Mouse (Mus musculus): ENCODE data around the gene Eln. TPM values are rescaled to one million over a fixed set of nuclear protein-coding genes. Genes with fewer than 3 reads are reported as not detected.

The Eln gene
- polyA plus RNA-seq, 1 experiment from 2014 or later = 266 TPM

GRCm38 (mm10) chr5:134765441-134765840 lies 18.3 kb upstream of the Eln start:
- Histone ChIP-seq H3K27me3 (replicated peaks) (peaks cover 4% of the 10 kb centered on the region; the same call in 1 of the 2 replicates), H3K4me1 (peaks cover 17% of the 10 kb centered on the region), H3K4me2 (no peak overlapping the region), H3K27ac (replicated peaks) (peak overlapping the region; percentile 6; the same call in 1 of the 2 replicates), H3K36me3 (no peaks in the 10 kb centered on the region), H3K9me3 (no peaks in the 10 kb centered on the region), H3K4me3 (no peak overlapping the region), H3K9ac (no peak overlapping the region)
- WGBS = 67% methylated on average over 16 of the region's 16 CpGs
- no peak for ATAC-seq (ENCODE audit: extremely low read depth, insufficient number of reproducible peaks, low FRiP score, low TSS enrichment)

GRCm38 (mm10) chr5:134763326-134763725 lies 16.2 kb upstream of the Eln start:
- no peak for ATAC-seq (ENCODE audit: extremely low read depth, insufficient number of reproducible peaks, low FRiP score, low TSS enrichment)
- no peak overlapping the region for H3K4me2 ChIP-seq
- 61% methylated on average over 9 of the region's 9 CpGs for WGBS

GRCm38 (mm10) chr5:134761409-134762124 lies 14.4 kb upstream of the Eln start:
- peaks cover 10% of the 10 kb centered on the region; the same call in 1 of the 2 replicates for H3K27me3 ChIP-seq (replicated peaks)
- H3K36me3 ChIP-seq = no peaks in the 10 kb centered on the region
- no peak for ATAC-seq (ENCODE audit: extremely low read depth, insufficient number of reproducible peaks, low FRiP score, low TSS enrichment)
- H3K9ac ChIP-seq = peak overlapping the region; percentile 37; the same call in 1 of the 2 replicates
- H3K9me3 ChIP-seq = no peaks in the 10 kb centered on the region
- H3K27ac ChIP-seq (replicated peaks) = peak overlapping the region; percentile 8
- no peak overlapping the region for H3K4me2 ChIP-seq
- peaks cover 10% of the 10 kb centered on the region; the same call in 1 of the 2 replicates for H3K4me1 ChIP-seq
- H3K4me3 ChIP-seq = no peak overlapping the region
- WGBS = 66% methylated on average over 18 of the region's 18 CpGs

More at GRCm38 (mm10) chr5:134763326-134763725, 16.2 kb upstream of the Eln start:
- Histone ChIP-seq H3K4me3 (no peak overlapping the region), H3K27me3 (replicated peaks) (peaks cover 4% of the 10 kb centered on the region; the same call in 1 of the 2 replicates), H3K9ac (no peak overlapping the region), H3K36me3 (no peaks in the 10 kb centered on the region), H3K9me3 (no peaks in the 10 kb centered on the region), H3K4me1 (peaks cover 10% of the 10 kb centered on the region; the same call in 1 of the 2 replicates), H3K27ac (replicated peaks) (no peak overlapping the region)

GRCm38 (mm10) chr5:134756031-134756430 lies 8.9 kb upstream of the Eln start:
- Histone ChIP-seq H3K27ac (replicated peaks) (no peak overlapping the region), H3K36me3 (no peaks in the 10 kb centered on the region), H3K4me1 (peaks cover 9% of the 10 kb centered on the region; the same call in 1 of the 2 replicates), H3K9ac (peak overlapping the region; percentile 4; the same call in 1 of the 2 replicates), H3K9me3 (no peaks in the 10 kb centered on the region), H3K4me2 (no peak overlapping the region), H3K27me3 (replicated peaks) (peaks cover 24% of the 10 kb centered on the region), H3K4me3 (no peak overlapping the region)
- 21% methylated on average over 13 of the region's 13 CpGs for WGBS
- ATAC-seq (ENCODE audit: extremely low read depth, insufficient number of reproducible peaks, low FRiP score, low TSS enrichment) = no peak

GRCm38 (mm10) chr5:134754096-134754495 lies 7.0 kb upstream of the Eln start:
- Histone ChIP-seq H3K9ac (no peak overlapping the region), H3K4me3 (no peak overlapping the region), H3K4me2 (no peak overlapping the region), H3K4me1 (peaks cover 9% of the 10 kb centered on the region; the same call in 1 of the 2 replicates), H3K36me3 (no peaks in the 10 kb centered on the region), H3K9me3 (no peaks in the 10 kb centered on the region), H3K27ac (replicated peaks) (no peak overlapping the region), H3K27me3 (replicated peaks) (peaks cover 24% of the 10 kb centered on the region)
- no peak for ATAC-seq (ENCODE audit: extremely low read depth, insufficient number of reproducible peaks, low FRiP score, low TSS enrichment)
- 50% methylated on average over 10 of the region's 10 CpGs for WGBS

- Histone ChIP-seq H3K4me2 (no peak overlapping the region), H3K4me1 (peaks cover 17% of the 10 kb centered on the region), H3K27ac (replicated peaks) (no peak overlapping the region), H3K9me3 (no peaks in the 10 kb centered on the region), H3K36me3 (no peaks in the 10 kb centered on the region), H3K27me3 (replicated peaks) (peaks cover 27% of the 10 kb centered on the region), H3K9ac (no peak overlapping the region), H3K4me3 (no peak overlapping the region)
- no peak for ATAC-seq (ENCODE audit: extremely low read depth, insufficient number of reproducible peaks, low FRiP score, low TSS enrichment)
- WGBS = 89% methylated on average over 7 of the region's 7 CpGs
Observed at GRCm38 (mm10) chr5:134750469-134750868, 3.3 kb upstream of the Eln start.

GRCm38 (mm10) chr5:134747947-134748618 lies 960 bp upstream of the Eln start:
- Histone ChIP-seq H3K4me2 (peak overlapping the region; percentile 81), H3K27me3 (replicated peaks) (peaks cover 33% of the 10 kb centered on the region), H3K9ac (peak overlapping the region; percentile 87), H3K9me3 (no peaks in the 10 kb centered on the region), H3K27ac (replicated peaks) (peak overlapping the region; percentile 84), H3K4me1 (peaks cover 19% of the 10 kb centered on the region), H3K36me3 (no peaks in the 10 kb centered on the region), H3K4me3 (peak overlapping the region; percentile 60)
- no peak for ATAC-seq (ENCODE audit: extremely low read depth, insufficient number of reproducible peaks, low FRiP score, low TSS enrichment)
- WGBS = 45% methylated on average over 6 of the region's 6 CpGs

GRCm38 (mm10) chr5:134747512-134747893 lies 380 bp upstream of the Eln start:
- Histone ChIP-seq H3K9me3 (no peaks in the 10 kb centered on the region), H3K4me1 (peaks cover 23% of the 10 kb centered on the region), H3K27ac (replicated peaks) (peak overlapping the region; percentile 84), H3K4me3 (peak overlapping the region; percentile 60), H3K4me2 (peak overlapping the region; percentile 81), H3K27me3 (replicated peaks) (peaks cover 38% of the 10 kb centered on the region), H3K36me3 (no peaks in the 10 kb centered on the region), H3K9ac (peak overlapping the region; percentile 87)
- 11% methylated on average over 6 of the region's 11 CpGs for WGBS
- peak; percentile 74 for ATAC-seq (ENCODE audit: extremely low read depth, insufficient number of reproducible peaks, low FRiP score, low TSS enrichment)

- Histone ChIP-seq H3K4me3 (peak overlapping the region; percentile 60), H3K4me1 (peaks cover 36% of the 10 kb centered on the region), H3K27me3 (replicated peaks) (peaks cover 49% of the 10 kb centered on the region), H3K9me3 (no peaks in the 10 kb centered on the region), H3K27ac (replicated peaks) (peak overlapping the region; percentile 84; the same call in 1 of the 2 replicates), H3K4me2 (peak overlapping the region; percentile 81), H3K9ac (peak overlapping the region; percentile 87), H3K36me3 (no peaks in the 10 kb centered on the region)
- whole genome bisulfite sequencing = 63% methylated on average over 10 of the region's 10 CpGs
- ATAC-seq (ENCODE audit: extremely low read depth, insufficient number of reproducible peaks, low FRiP score, low TSS enrichment) = no peak
Observed at GRCm38 (mm10) chr5:134746201-134746600, 922 bp downstream of the Eln start.

GRCm38 (mm10) chr5:134745801-134746200 lies 1.3 kb downstream of the Eln start:
- Histone ChIP-seq H3K27ac (replicated peaks) (peak overlapping the region; percentile 84; the same call in 1 of the 2 replicates), H3K27me3 (replicated peaks) (peaks cover 49% of the 10 kb centered on the region)

GRCm38 (mm10) chr5:134745000-134745399 lies 2.1 kb downstream of the Eln start:
- H3K27me3 ChIP-seq (replicated peaks) = peaks cover 49% of the 10 kb centered on the region
- H3K4me2 ChIP-seq = peak overlapping the region; percentile 81
- no peak for ATAC-seq (ENCODE audit: extremely low read depth, insufficient number of reproducible peaks, low FRiP score, low TSS enrichment)
- H3K9me3 ChIP-seq = no peaks in the 10 kb centered on the region
- H3K4me1 ChIP-seq = peaks cover 41% of the 10 kb centered on the region
- no peaks in the 10 kb centered on the region for H3K36me3 ChIP-seq
- peak overlapping the region; percentile 34; the same call in 1 of the 2 replicates for H3K9ac ChIP-seq
- WGBS = 85% methylated on average over 3 of the region's 3 CpGs
- H3K27ac ChIP-seq (replicated peaks) = peak overlapping the region; percentile 84; the same call in 1 of the 2 replicates
- H3K4me3 ChIP-seq = peak overlapping the region; percentile 60

More at GRCm38 (mm10) chr5:134745801-134746200, 1.3 kb downstream of the Eln start:
- Histone ChIP-seq H3K4me1 (peaks cover 40% of the 10 kb centered on the region), H3K9me3 (no peaks in the 10 kb centered on the region), H3K36me3 (no peaks in the 10 kb centered on the region), H3K4me2 (peak overlapping the region; percentile 81), H3K9ac (peak overlapping the region; percentile 87), H3K4me3 (peak overlapping the region; percentile 60)
- WGBS = 68% methylated on average over 3 of the region's 3 CpGs
- no peak for ATAC-seq (ENCODE audit: extremely low read depth, insufficient number of reproducible peaks, low FRiP score, low TSS enrichment)
